Mouse (Mus musculus): ENCODE results near the gene Snapc2. TPM values are rescaled to one million over a fixed set of nuclear protein-coding genes. Genes with fewer than 3 reads are reported as not detected.

Gene Snapc2
- total RNA-seq (2021): 10 to 100 TPM; 21.7 to 24.4 TPM
- long read RNA-seq, experiment 1, transcript Snapc2-201 (5 exons, 1,536 nt): major isoform, 13 of 25 reads
- long read RNA-seq, experiment 1, partial matches to known transcripts: 8 of 25 reads
- long read RNA-seq, experiment 1, other reads (novel, unspliced or antisense): 2 of 25 reads
- long read RNA-seq, experiment 2, transcript Snapc2-201 (5 exons, 1,536 nt): major isoform, 15 of 19 reads
- long read RNA-seq, experiment 2, partial matches to known transcripts: 3 of 19 reads
- long read RNA-seq, experiment 2, other reads (novel, unspliced or antisense): 1 of 19 reads

DNA sequence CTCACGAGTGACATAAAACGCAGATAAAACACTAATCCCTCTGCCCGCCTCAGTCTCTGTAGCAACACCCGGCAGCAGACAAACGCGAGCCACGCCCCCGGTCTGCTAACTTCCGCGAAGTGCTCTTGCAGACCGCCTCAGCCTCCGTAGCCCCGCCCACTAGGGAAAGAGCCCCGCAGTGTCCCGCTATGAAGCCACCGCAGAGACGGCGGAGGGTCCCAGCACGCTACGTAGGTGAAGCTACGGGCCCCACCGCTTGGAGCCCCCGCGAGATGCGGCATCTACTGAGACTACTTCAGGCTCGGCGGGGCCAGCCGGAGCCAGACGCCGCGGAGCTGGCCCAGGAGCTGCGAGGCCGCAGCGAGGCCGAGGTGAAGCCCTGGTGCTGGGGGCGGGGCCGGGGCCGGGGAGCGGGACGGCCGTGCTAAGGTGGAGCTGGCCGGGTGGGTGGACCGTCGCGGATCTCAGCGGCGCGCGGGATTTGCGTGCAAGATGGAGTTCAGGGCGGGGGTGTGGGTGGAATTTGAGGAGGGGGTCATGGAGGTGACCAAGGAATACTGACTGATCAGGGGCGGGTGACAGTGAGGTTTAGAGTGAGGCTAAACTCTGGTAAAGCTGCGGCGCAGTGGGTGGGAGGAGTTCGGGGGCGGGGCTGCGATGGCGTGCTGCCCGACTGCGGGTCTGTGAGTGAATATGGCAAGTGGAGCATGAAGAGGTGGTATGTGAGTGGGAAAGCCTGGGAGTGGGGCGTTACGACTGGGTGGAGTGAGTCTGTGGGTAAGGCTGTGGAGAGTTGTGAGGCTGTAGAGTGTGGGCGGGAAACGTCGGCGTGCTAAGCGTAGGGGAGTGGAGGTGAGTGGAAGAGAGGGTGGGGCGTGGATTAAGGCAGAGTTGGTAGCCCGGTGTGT is at the start of gene Snapc2:
Gene Snapc2 (plus strand): TSS at position 147 of the 908 bp plus-strand sequence.
- DNase-seq: peak; percentile 98

GRCm38 (mm10) chr8:4205246-4206123 is 47.4 kb upstream of the Snapc2 start:
- DNase-seq: no peak

- DNase-seq: no peak
Measured at GRCm38 (mm10) chr8:4206182-4207015, 46.5 kb upstream of the Snapc2 start.

DNA sequence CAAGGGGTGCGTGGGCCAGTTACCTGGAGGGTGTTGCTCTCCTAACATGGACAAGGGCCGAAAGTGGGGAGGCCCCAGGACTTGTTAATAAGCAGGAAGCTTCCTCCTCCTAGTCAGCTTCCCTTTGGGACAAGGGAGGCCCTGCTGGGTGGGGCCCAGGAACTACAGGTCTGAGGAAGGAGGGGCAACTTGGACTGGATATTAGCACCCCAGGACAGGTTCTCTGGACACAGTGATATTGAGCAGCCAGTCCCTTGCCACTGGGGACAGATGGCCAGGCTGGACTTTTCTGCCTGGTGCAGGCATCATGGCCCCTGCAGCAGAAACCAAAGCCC is 45.9 kb upstream of the Snapc2 start:
- DNase-seq: no peak

DNA sequence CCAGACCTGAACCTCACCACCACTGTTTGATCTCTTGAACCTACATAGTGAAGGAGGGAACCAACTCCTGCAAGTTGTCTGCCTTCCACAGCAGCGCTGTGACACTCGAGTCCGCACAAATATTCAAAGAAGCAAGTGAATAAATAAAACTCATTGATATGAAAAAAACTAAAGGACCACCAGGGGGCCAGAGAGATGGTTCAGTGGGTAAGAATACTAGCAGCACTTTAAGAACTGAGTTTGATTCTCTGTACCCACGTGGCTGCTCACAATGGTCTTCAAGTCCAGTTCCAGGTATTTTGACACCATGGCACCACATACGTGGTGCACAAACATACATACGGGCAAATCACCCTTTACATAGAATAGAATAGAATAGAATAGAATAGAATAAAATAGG is 41.8 kb upstream of the Snapc2 start:
- no peak for DNase-seq

- DNase-seq: peak; percentile 44
Measured at GRCm38 (mm10) chr8:4212809-4213209, 40.1 kb upstream of the Snapc2 start.

GRCm38 (mm10) chr8:4213210-4214005 is 39.5 kb upstream of the Snapc2 start:
- DNase-seq: peak; percentile 83

DNA sequence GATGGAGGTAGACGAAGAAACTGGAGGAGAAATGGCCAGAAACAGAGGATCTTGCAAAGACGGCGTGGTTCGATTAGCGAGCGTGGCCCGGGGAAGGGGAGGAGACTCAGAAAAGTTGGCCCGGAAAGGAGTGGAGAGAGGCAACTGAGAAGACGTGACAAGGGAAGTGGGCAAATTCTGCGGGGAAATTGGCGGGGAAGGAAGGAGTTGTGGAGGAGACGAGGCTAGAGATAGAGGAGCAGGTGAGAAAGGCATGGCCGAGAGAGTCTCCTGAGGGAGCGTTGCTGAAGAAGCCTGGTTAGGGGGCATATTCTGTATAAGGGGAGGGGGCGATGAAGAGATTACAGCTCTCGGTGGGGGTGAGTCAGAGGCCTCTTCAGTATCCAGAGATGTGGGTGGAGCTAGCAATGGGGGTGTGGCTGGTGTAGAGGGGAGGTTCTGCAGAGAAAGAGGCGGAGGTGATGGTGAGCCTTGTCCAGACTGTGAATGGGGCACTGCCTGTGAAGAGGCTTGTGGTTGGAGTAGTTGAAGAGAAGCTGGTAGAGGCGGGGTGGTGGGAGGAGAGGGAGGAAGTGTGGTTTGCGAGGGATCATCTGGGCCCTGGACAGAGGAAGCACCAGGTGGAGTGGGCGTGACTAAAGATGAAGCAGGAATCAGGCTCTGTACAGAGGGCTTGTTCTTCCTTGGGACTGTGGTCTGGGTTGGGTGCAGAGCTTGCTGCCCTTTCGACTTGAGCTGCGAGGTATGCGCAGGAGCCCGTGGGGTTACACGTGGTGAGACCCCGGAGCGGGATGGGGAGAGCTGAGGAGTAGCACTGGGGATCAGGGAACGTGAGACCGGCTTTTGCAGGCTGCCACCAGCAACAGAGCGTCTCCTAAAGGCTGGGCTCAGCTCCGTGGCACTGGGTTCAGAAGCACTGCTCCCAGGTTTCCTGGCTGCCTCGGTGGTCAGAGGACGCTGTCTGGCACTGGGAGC is 38.6 kb upstream of the Snapc2 start:
- peak; percentile 87 for DNase-seq

DNA sequence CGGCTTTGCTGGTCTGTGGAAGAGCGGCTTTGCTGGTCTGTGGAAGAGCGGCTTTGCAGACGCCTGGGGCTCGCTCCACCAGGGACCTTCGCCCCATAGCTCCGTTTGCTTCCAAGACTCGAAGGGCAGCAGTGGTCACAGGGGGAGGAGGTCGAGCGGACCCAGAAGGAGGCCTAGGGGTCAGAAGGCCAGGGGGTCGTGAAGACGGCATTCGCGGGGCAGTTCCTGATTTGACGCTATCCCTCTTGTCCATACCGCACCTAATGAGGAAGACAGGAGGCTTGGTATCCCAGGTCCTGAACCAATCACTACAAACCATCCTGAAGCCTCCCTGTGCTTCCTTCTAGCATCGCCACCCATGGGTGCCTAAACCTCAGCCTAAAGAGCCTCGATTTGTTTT is 36.6 kb upstream of the Snapc2 start:
- no peak for DNase-seq

- DNase-seq: peak; percentile 56
Measured at GRCm38 (mm10) chr8:4216791-4217621, 35.9 kb upstream of the Snapc2 start, which contains the start of gene Prr36. Gene Prr36 (minus strand): TSS chr8:4217459.

- no peak for DNase-seq
Measured at GRCm38 (mm10) chr8:4219617-4220016, 33.3 kb upstream of the Snapc2 start.

- DNase-seq: no peak
Measured at GRCm38 (mm10) chr8:4222059-4222458, 30.8 kb upstream of the Snapc2 start.

DNA sequence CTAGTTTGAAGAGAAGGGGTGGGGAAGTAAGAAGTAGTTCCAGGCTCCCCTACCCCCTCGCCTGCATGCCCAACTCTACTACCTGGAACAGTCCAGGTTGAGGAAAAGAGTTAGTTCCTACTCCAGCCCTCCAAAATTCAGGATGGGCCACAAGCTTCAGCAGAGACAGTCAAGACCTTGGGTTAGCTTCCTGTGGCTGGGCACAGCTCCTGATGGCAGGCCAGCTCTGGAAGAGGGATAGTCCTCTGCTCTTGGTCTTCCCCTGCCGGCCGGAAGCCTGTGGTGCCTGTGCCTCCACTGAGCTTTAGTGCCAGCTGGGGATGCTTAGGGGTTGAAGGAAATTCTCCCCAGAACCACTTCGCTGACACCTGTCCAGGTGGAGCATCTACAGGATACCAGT is 26.6 kb upstream of the Snapc2 start:
- no peak for DNase-seq

DNA sequence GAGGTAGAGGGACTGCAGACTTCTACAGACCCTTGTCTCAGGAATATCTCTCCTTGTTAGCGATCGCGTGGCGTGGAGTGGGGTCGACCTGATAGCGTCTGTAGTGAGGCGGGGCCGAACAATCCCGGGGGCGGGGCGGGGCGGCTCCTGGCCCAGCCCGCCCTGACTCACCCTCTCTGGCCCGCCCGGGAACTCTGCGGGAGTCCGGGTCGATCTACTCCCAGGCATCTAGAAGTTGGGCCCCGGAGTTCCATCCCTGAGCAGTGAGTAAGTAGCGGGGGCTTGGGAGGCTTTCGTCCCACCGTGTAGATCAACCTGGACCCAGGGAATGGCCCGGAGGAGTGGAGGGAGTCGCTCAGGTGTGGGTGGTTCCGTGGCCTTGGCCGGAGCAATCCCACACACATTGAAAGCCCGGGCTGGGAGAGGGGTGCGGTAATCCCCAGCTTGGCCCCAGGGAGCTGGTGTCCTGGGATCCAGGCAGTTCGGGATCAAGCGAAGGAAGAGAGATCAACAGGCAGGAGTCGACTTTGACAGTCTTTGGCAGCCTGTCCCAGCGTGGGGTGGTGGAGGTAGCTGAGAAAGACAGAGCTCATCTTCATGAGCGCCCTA is 26.0 kb upstream of the Snapc2 start, which contains the start of gene Lrrc8e:
Gene Lrrc8e (plus strand): TSS at position 89 of the 609 bp plus-strand sequence.
- DNase-seq: peak; percentile 80

DNA sequence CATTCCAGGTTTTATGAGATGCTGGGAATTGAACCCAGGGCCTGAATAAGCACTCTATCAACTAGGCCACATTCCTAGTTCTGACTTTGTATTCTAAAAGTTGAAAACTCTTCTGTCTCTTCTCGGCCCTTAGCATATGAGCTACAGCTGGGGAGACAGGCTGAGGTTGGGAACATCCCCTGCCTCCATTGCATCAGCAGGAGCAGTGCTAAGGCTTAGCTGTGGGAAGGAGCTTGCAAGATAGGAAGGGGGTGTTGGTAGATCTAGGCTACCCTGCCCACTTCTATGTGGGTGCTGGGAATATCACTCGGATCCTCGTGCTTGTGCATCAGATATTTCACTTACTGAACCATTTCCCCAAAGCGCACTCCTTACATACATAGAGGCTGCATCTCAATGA is 25.0 kb upstream of the Snapc2 start:
- DNase-seq: no peak

DNA sequence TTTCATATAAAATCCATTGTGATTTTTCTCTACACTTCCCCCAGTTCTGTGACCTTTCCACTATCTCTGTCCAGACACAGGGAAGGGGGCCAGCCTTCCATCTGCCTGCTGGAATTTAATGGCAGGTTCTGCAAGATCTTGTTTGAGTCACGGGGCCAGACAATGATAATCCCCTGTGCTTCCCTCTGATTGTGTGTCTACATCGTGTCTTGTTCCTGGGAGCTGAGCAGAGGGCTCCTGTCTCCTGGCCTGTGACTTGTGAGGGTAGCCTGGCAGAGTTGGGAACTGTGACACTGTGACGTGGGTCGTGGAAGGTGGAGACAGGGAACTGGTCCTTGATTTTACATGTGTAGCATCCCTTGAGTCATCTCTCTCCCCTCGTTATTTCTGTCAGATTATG is 23.1 kb upstream of the Snapc2 start:
- DNase-seq: no peak

DNA sequence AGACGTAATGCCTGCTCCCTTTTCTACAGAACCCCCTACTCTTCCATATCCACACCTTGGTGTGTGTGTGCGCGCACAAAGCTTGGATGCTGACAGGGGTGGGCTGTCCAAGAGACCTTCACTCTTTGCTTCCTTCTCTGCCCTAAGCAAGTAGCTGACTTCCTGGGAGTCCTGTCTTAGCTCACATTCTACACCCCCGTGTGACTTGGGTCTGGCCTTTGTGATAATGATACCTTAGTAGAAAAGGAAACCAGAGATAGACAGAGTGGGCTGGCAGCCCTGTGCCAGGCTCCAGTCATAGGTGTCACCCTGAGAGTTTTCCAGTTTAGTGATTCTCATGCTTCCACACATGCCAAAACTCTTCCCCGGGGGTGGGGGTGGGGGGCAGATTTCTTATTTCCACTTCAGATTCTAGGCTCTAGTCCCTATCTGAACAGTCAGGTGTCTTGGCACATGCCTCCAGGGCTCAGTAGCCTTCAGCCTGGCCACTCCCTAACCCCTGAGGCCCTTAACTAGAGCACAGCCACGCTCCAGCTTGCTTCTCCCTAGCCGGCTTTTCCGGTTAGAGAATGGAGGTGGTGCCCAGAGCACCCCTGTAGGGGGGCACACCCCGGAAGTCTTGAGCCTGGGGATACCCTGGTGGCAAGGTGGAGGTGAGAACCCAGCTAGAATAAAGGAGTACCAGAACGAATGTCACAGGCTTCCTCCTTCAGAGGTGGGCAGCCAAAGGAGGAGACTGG is 22.1 kb upstream of the Snapc2 start:
- no peak for DNase-seq
